Mouse (Mus musculus): Measurements from ENCODE around the gene Polr2l. TPM values are rescaled to one million over a fixed set of nuclear protein-coding genes. Genes with fewer than 3 reads are reported as not detected.

Polr2l gene
- total and polyA plus RNA-seq, 2 experiments from 2014 or later = 17.4 to 81.3 TPM

DNA sequence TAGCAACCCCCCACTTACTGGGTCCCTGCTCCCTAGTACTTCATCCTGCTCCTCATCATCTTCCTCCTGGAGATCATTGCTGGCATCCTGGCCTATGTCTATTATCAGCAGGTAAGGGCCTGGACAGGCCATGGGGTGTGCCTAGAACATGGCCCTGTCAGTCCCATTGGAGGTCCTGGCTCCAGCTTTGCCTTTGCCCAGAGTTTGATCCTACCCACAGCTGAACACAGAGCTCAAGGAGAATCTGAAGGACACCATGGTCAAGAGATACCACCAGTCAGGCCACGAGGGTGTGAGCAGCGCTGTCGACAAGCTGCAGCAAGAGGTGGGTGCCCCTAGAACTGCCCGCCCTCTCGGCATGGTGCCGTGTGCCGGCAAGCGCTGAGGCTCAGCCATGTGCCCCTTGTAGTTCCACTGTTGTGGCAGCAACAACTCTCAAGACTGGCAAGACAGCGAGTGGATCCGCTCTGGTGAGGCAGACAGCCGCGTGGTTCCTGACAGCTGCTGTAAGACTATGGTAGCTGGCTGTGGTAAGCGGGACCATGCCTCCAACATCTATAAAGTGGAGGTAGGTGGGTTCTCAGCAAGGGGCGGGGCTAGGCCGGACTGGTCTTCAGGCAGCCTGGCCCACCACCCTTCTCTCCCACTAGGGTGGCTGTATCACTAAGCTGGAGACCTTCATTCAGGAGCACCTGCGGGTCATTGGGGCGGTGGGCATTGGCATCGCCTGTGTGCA lies 4.9 kb downstream of the Polr2l start:
- Histone ChIP-seq H3K27me3 (ENCODE audit: control insufficient read depth, insufficient read depth, low read length) (no peaks in the 10 kb centered on the region), H3K9me3 (replicated peaks; ENCODE audit: control insufficient read depth, low read length) (no peaks in the 10 kb centered on the region), H3K36me3 (replicated peaks; ENCODE audit: control insufficient read depth, insufficient read depth, low read length) (peaks cover 32% of the 10 kb centered on the region), H3K27ac (ENCODE audit: low read depth) (peak overlapping the region; percentile 97), H3K9ac (replicated peaks; ENCODE audit: low read depth, low read length) (no peak overlapping the region), H3K4me3 (ENCODE audit: low read depth, low read length) (no peak overlapping the region), H3K4me1 (ENCODE audit: control insufficient read depth, insufficient read depth) (peaks cover 32% of the 10 kb centered on the region), H3K4me2 (ENCODE audit: low read depth, low read length) (no peak overlapping the region)
- ATAC-seq (ENCODE audit: insufficient read depth, low read depth) (no peak), DNase-seq (ENCODE audit: low spot score) (no peak)
- TF ChIP-seq CTCF (IDR thresholded peaks at IDR 0.05; ENCODE audit: low read depth) (no peak), EP300 (IDR thresholded peaks at IDR 0.05; ENCODE audit: low read depth) (no peak)
- WGBS = 76% methylated on average over 18 of the region's 18 CpGs

DNA sequence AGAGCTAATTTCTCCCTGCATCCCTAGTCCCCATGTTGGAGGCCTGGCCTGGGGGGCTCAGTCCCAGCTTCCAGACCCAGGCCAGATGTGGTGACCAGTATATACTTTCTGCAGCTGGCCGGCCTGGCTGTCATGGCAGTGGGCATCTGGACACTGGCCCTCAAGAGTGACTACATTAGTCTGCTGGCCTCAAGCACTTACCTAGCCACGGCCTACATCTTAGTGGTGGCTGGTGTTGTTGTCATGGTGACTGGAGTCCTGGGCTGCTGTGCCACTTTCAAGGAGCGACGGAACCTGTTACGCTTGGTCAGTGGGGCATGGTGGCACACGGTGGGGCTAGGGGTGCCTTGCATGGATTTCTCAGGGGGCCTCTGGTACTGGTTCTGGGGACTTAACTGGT lies 5.6 kb downstream of the Polr2l start:
- no peak for DNase-seq (ENCODE audit: low spot score)
- 73% methylated on average over 6 of the region's 6 CpGs for WGBS
- Histone ChIP-seq H3K9me3 (replicated peaks; ENCODE audit: control insufficient read depth, low read length) (no peaks in the 10 kb centered on the region), H3K27ac (ENCODE audit: low read depth) (peak overlapping the region; percentile 97), H3K9ac (replicated peaks; ENCODE audit: low read depth, low read length) (peak overlapping the region; percentile 71; the same call in 1 of the 2 replicates), H3K4me1 (ENCODE audit: control insufficient read depth, insufficient read depth) (peaks cover 30% of the 10 kb centered on the region), H3K4me3 (ENCODE audit: low read depth, low read length) (peak overlapping the region; percentile 63; the same call in 1 of the 2 replicates), H3K36me3 (replicated peaks; ENCODE audit: control insufficient read depth, insufficient read depth, low read length) (peaks cover 32% of the 10 kb centered on the region), H3K4me2 (ENCODE audit: low read depth, low read length) (peak overlapping the region; percentile 66), H3K27me3 (ENCODE audit: control insufficient read depth, insufficient read depth, low read length) (peaks cover 4% of the 10 kb centered on the region; the same call in 1 of the 2 replicates)
- TF ChIP-seq CTCF (IDR thresholded peaks at IDR 0.05; ENCODE audit: low read depth) (no peak), EP300 (IDR thresholded peaks at IDR 0.05; ENCODE audit: low read depth) (no peak)
- ATAC-seq (ENCODE audit: insufficient read depth, low read depth) = no peak

DNA sequence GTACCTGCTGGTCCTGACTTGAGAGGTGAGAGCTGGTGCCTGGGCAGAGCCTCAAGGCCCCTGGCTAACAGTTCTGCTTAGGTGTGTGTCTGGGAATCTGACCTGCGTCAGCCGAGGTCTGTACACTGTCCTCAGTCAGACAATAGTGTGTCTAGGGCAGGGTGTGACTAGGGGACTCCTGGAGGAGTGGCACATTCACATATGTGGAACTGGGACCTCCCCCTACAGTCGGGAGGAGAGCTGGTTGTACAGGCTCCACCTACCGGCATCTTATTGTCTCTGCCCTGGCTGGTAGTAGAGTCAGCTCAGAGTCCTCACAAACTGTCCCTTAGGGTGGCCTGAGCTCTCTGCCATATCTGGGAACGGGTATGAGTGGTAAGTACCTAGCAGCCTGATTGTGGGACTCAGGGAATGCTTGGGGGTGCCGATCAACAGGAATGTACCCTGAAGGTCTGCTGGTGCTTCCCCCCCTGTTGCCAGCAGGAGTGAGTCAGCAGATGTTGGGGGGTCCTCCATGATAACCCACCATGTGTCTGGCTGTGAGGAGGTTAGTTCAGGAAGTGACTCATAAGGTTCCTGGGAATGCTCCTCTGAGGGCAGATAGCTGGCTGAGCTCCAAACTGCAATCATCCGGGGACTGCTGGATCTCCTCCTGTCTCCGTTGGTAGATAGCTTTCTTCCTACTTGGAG lies 6.3 kb downstream of the Polr2l start:
- H3K27ac ChIP-seq (ENCODE audit: low read depth) = peak overlapping the region; percentile 97
- 0% methylated on average over 8 of the region's 8 CpGs for WGBS
- H3K36me3 ChIP-seq (replicated peaks; ENCODE audit: control insufficient read depth, insufficient read depth, low read length) = peaks cover 32% of the 10 kb centered on the region
- peaks cover 11% of the 10 kb centered on the region; the same call in 1 of the 2 replicates for H3K27me3 ChIP-seq (ENCODE audit: control insufficient read depth, insufficient read depth, low read length)
- no peaks in the 10 kb centered on the region for H3K9me3 ChIP-seq (replicated peaks; ENCODE audit: control insufficient read depth, low read length)
- DNase-seq (ENCODE audit: low spot score) (peak; percentile 93), ATAC-seq (ENCODE audit: insufficient read depth, low read depth) (peak; percentile 70)
- TF ChIP-seq EP300 (IDR thresholded peaks at IDR 0.05; ENCODE audit: low read depth) = no peak
- TF ChIP-seq CTCF (IDR thresholded peaks at IDR 0.05; ENCODE audit: low read depth) = peak; percentile 56
- peak overlapping the region; percentile 71 for H3K9ac ChIP-seq (replicated peaks; ENCODE audit: low read depth, low read length)
- H3K4me1 ChIP-seq (ENCODE audit: control insufficient read depth, insufficient read depth) = peaks cover 23% of the 10 kb centered on the region
- H3K4me2 ChIP-seq (ENCODE audit: low read depth, low read length) = peak overlapping the region; percentile 66
- H3K4me3 ChIP-seq (ENCODE audit: low read depth, low read length) = peak overlapping the region; percentile 63

DNA sequence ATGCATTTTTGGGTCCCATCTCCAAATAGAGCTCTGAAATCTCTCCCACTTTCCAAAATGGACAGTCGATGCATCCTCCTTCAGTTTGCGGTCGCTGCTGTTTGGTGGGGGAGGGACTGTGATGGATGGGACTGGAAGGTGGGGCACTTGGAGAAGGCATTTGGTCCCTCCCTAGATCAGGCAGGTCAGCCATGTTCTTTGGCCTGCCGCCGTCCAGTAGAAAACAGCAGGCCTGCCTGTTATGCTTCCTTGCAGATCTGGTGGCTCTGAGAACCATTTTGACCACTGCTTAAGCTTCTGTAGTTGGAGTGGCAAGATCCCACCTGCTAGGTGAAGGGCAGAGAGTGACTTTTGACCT lies 6.8 kb downstream of the Polr2l start:
- peak overlapping the region; percentile 63 for H3K4me3 ChIP-seq (ENCODE audit: low read depth, low read length)
- peaks cover 16% of the 10 kb centered on the region; the same call in 1 of the 2 replicates for H3K27me3 ChIP-seq (ENCODE audit: control insufficient read depth, insufficient read depth, low read length)
- 10% methylated on average over 5 of the region's 5 CpGs for WGBS
- H3K4me1 ChIP-seq (ENCODE audit: control insufficient read depth, insufficient read depth) = peaks cover 23% of the 10 kb centered on the region
- H3K9ac ChIP-seq (replicated peaks; ENCODE audit: low read depth, low read length) = peak overlapping the region; percentile 71
- peaks cover 32% of the 10 kb centered on the region for H3K36me3 ChIP-seq (replicated peaks; ENCODE audit: control insufficient read depth, insufficient read depth, low read length)
- ATAC-seq (ENCODE audit: insufficient read depth, low read depth) (peak; percentile 24), DNase-seq (ENCODE audit: low spot score) (no peak)
- no peaks in the 10 kb centered on the region for H3K9me3 ChIP-seq (replicated peaks; ENCODE audit: control insufficient read depth, low read length)
- TF ChIP-seq EP300 (IDR thresholded peaks at IDR 0.05; ENCODE audit: low read depth) = no peak
- no peak for TF ChIP-seq CTCF (IDR thresholded peaks at IDR 0.05; ENCODE audit: low read depth)
- H3K27ac ChIP-seq (ENCODE audit: low read depth) = peak overlapping the region; percentile 97
- H3K4me2 ChIP-seq (ENCODE audit: low read depth, low read length) = peak overlapping the region; percentile 66

DNA sequence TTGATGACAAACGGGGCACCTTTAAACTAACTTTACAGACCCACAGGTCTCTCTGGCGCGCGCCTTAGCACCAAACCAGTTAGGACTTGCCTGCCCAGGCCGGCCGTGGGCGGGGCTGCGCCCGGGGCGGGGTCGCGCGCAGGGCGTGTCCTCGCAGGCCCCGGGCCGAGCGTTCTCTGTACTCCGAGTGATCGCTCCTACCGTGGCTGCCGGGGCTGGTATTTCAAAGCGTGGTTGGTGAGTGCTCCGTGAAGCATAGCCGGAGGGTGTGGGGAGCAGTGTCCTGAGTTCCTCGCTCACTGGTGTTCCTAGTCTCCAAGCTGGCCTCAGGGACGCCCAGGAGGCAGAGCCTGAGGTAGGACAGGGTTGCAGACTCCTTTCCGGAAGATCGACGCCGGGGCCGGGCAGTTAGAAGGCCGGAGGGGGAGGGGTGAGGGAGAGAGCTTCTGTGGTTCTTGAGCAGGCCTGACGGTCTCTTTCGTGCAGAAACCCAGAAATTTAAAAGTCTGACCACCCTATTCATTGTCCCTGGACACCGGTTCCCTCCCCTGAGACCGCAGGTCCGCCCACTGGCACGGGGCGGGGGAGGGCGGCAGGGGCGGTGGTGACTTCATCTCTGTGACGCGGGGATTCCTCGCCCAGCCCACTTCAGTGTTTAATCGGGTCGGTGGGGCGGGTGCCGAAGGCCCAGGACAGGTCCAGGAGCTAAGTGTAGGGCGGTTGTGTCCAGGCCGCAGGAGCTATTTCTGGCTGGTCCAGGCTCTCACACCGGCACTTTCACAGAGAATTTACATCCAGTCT lies 7.5 kb downstream of the Polr2l start, which contains the start of gene Cd151:
Gene Cd151 (plus strand): TSS at position 163 of the 801 bp plus-strand sequence.
- peaks cover 16% of the 10 kb centered on the region; the same call in 1 of the 2 replicates for H3K27me3 ChIP-seq (ENCODE audit: control insufficient read depth, insufficient read depth, low read length)
- H3K27ac ChIP-seq (ENCODE audit: low read depth) = peak within 1 kb of the TSS; percentile 97
- no peak; the same call in 1 of the 2 replicates for TF ChIP-seq EP300 (IDR thresholded peaks at IDR 0.05; ENCODE audit: low read depth)
- TF ChIP-seq CTCF (IDR thresholded peaks at IDR 0.05; ENCODE audit: low read depth) = no peak
- DNase-seq (ENCODE audit: low spot score) (peak; percentile 84), ATAC-seq (ENCODE audit: insufficient read depth, low read depth) (peak; percentile 78)
- H3K9me3 ChIP-seq (replicated peaks; ENCODE audit: control insufficient read depth, low read length) = no peaks in the 10 kb centered on the region
- H3K9ac ChIP-seq (replicated peaks; ENCODE audit: low read depth, low read length) = peak within 1 kb of the TSS; percentile 71
- H3K4me2 ChIP-seq (ENCODE audit: low read depth, low read length) = peak within 1 kb of the TSS; percentile 66
- peaks cover 23% of the 10 kb centered on the region for H3K4me1 ChIP-seq (ENCODE audit: control insufficient read depth, insufficient read depth)
- H3K4me3 ChIP-seq (ENCODE audit: low read depth, low read length) = peak within 1 kb of the TSS; percentile 63
- WGBS = under 1% methylated on average over 52 of the region's 52 CpGs
- peaks cover 27% of the 10 kb centered on the region for H3K36me3 ChIP-seq (replicated peaks; ENCODE audit: control insufficient read depth, insufficient read depth, low read length)
